Mouse (Mus musculus) midbrain, embryonic 16.5 days (tissue): ENCODE data around the gene Rbfox1. TPM values are rescaled to one million over a fixed set of nuclear protein-coding genes. Genes with fewer than 3 reads are reported as not detected.

ENCODE experiments used
- ATAC-seq: fragments of 200-750 bp; cut with Nextera tagmentation; 2 replicates; pipeline ENCODE4 v1.8.0; 2017; ENCODE audit warnings: moderate TSS enrichment
- H3K27ac ChIP-seq: fragments of 300-500 bp; sonication (generic); 2 replicates; pipeline ENCODE4 v1.5.1; 2014; ENCODE audit warnings: mild to moderate bottlenecking, low read length, mixed read lengths
- H3K27me3 ChIP-seq: fragments of 300-500 bp; sonication (generic); 2 replicates; pipeline ENCODE4 v1.6.1; 2014; ENCODE audit warnings: low read depth, low read length, mixed read lengths; ENCODE audit not compliant: control insufficient read depth, insufficient read depth
- H3K36me3 ChIP-seq: fragments of 300-500 bp; sonication (generic); 2 replicates; pipeline ENCODE4 v1.6.1; 2014; ENCODE audit warnings: mild to moderate bottlenecking, low read length, moderate library complexity, mixed read lengths; ENCODE audit not compliant: control insufficient read depth, insufficient read depth
- H3K4me1 ChIP-seq: fragments of 300-500 bp; sonication (generic); 2 replicates; pipeline ENCODE4 v1.6.1; 2014; ENCODE audit warnings: mild to moderate bottlenecking, low read length, mixed read lengths; ENCODE audit not compliant: control insufficient read depth, insufficient read depth
- H3K4me2 ChIP-seq: fragments of 300-500 bp; sonication (generic); 2 replicates; pipeline ENCODE4 v1.6.1; 2014; ENCODE audit warnings: mild to moderate bottlenecking, low read length, mixed read lengths
- H3K4me3 ChIP-seq: fragments of 300-500 bp; sonication (generic); 2 replicates; pipeline ENCODE4 v1.5.1; 2014; ENCODE audit warnings: low read depth, mild to moderate bottlenecking, low read length, moderate library complexity, mixed read lengths
- H3K9ac ChIP-seq: fragments of 300-500 bp; sonication (generic); 2 replicates; pipeline ENCODE4 v1.6.1; 2014; ENCODE audit warnings: low read depth, low read length, mixed read lengths
- H3K9me3 ChIP-seq: fragments of 300-500 bp; sonication (generic); replicated peaks from 2 replicates; pipeline ENCODE4 v1.6.1; 2014; ENCODE audit warnings: mild to moderate bottlenecking, low read length, mixed read lengths; ENCODE audit not compliant: control insufficient read depth, poor library complexity, severe bottlenecking
- WGBS: fragments of 180-500 bp; shearing (Covaris S2); extraction: QIAGEN DNeasy Blood & Tissue Kit; methylation state at CpG from one replicate; pipeline ENCODE4 v1.1.7; 2014; 5-methylcytosine and 5-hydroxymethylcytosine counted together
- polyA plus RNA-seq: library from polyadenylated mRNA; unstranded; fragments of >200 nt; fragmentation: Nextera tagmentation; extraction: Ambion mirVana; gene quantifications from 2 replicates; pipeline ENCODE4 v1.2.1, GENCODE M21; 2015

Rbfox1 gene
- 214 and 259 TPM in 2 replicates for polyA plus RNA-seq

GRCm38 (mm10) chr16:5884746-5885689 lies at the start of gene Rbfox1:
Gene Rbfox1 (plus strand): TSS chr16:5885355.
- no peaks in the 10 kb centered on the region for H3K36me3 ChIP-seq
- peak; percentile 78 for ATAC-seq
- H3K9me3 ChIP-seq, result no peaks in the 10 kb centered on the region
- H3K27ac ChIP-seq, result peak within 1 kb of the TSS; percentile 1; the same call in 1 of the 2 replicates
- peak within 1 kb of the TSS; percentile 66 for H3K9ac ChIP-seq
- under 1% methylated on average over 67 of the region's 69 CpGs for WGBS
- H3K4me3 ChIP-seq, result peak within 1 kb of the TSS; percentile 50
- H3K4me1 ChIP-seq, result peaks cover 7% of the 10 kb centered on the region; the same call in 1 of the 2 replicates
- peak within 1 kb of the TSS; percentile 66 for H3K4me2 ChIP-seq
- peaks cover 3% of the 10 kb centered on the region; the same call in 1 of the 2 replicates for H3K27me3 ChIP-seq

DNA sequence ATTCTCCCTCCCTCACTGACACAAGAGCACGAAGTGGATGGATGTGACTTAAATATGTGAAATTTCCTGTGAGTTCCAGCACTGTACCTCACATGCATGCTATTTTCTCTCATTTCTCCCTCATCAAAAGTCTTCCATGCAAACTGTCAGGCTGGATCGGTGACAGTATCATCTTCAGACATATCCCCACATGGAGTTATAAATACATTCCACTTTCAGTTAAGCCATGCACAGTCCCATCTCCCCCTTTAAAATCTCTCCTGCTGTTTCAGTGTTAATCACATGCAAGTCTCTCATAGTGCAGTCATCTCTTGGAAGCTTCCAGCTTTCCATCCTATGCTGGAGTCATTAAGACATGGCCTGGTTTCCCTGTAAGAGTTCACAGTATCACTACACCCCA lies 48.4 kb upstream of the Rbfox1 start:
- WGBS, result 88% methylated on average over 2 of the region's 2 CpGs
- Histone ChIP-seq H3K9ac (no peak overlapping the region), H3K27ac (no peak overlapping the region), H3K4me3 (no peak overlapping the region), H3K4me1 (no peaks in the 10 kb centered on the region), H3K36me3 (no peaks in the 10 kb centered on the region), H3K4me2 (no peak overlapping the region), H3K27me3 (no peaks in the 10 kb centered on the region), H3K9me3 (no peaks in the 10 kb centered on the region)
- no peak for ATAC-seq

DNA sequence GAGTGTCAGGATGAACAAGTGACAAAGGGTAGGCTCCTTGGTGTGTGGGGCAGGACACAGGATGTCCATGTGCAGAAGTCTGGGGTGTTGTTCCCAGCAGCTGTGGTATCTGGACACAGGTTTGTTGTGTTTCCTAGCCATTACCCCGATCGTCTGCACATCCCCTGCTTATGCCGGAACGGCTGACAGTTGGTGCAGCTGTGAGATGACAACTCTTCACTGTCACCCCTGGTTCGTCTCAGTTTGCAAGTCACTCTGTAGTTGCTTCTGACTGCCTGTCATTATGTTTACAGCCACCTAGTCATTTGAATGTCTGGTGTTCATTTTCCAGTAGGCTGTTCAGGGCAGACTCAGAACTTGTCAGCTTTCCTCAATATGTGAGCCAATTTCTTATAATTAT lies 44.0 kb upstream of the Rbfox1 start:
- H3K27me3 ChIP-seq, result no peaks in the 10 kb centered on the region
- ATAC-seq, result no peak
- 80% methylated on average over 5 of the region's 5 CpGs for WGBS

GRCm38 (mm10) chr16:5845645-5846044 lies 39.5 kb upstream of the Rbfox1 start:
- 0 out of 2 replicates have a peak, but pooled peaks cover 3% of the 10 kb centered on the region for H3K9me3 ChIP-seq
- no peaks in the 10 kb centered on the region for H3K27me3 ChIP-seq
- H3K36me3 ChIP-seq, result no peaks in the 10 kb centered on the region
- H3K4me1 ChIP-seq, result peaks cover 11% of the 10 kb centered on the region; the same call in 1 of the 2 replicates
- H3K27ac ChIP-seq, result no peak overlapping the region
- WGBS, result 80% methylated on average over 11 of the region's 11 CpGs
- no peak overlapping the region for H3K9ac ChIP-seq
- H3K4me3 ChIP-seq, result no peak overlapping the region
- ATAC-seq, result no peak
- H3K4me2 ChIP-seq, result no peak overlapping the region

More for the DNA sequence above, 44.0 kb upstream of the Rbfox1 start:
- no peak overlapping the region for H3K4me3 ChIP-seq
- no peaks in the 10 kb centered on the region for H3K36me3 ChIP-seq
- no peaks in the 10 kb centered on the region for H3K4me1 ChIP-seq
- H3K9ac ChIP-seq, result no peak overlapping the region
- H3K9me3 ChIP-seq, result 0 out of 2 replicates have a peak, but pooled peaks cover 3% of the 10 kb centered on the region
- H3K4me2 ChIP-seq, result no peak overlapping the region
- no peak overlapping the region for H3K27ac ChIP-seq

GRCm38 (mm10) chr16:5853055-5853454 lies 32.1 kb upstream of the Rbfox1 start:
- Histone ChIP-seq H3K27ac (no peak overlapping the region), H3K9ac (no peak overlapping the region), H3K36me3 (no peaks in the 10 kb centered on the region), H3K4me1 (peaks cover 8% of the 10 kb centered on the region; the same call in 1 of the 2 replicates), H3K9me3 (no peaks in the 10 kb centered on the region), H3K27me3 (no peaks in the 10 kb centered on the region), H3K4me2 (no peak overlapping the region), H3K4me3 (no peak overlapping the region)
- 40% methylated on average over 2 of the region's 2 CpGs for WGBS
- ATAC-seq, result no peak

- WGBS, result 94% methylated on average over 4 of the region's 4 CpGs
- Histone ChIP-seq H3K4me2 (no peak overlapping the region), H3K9ac (no peak overlapping the region), H3K36me3 (no peaks in the 10 kb centered on the region), H3K27me3 (no peaks in the 10 kb centered on the region), H3K4me3 (no peak overlapping the region), H3K4me1 (no peaks in the 10 kb centered on the region), H3K27ac (no peak overlapping the region), H3K9me3 (no peaks in the 10 kb centered on the region)
- no peak for ATAC-seq
Measured at GRCm38 (mm10) chr16:5864350-5864749, 20.8 kb upstream of the Rbfox1 start.

DNA sequence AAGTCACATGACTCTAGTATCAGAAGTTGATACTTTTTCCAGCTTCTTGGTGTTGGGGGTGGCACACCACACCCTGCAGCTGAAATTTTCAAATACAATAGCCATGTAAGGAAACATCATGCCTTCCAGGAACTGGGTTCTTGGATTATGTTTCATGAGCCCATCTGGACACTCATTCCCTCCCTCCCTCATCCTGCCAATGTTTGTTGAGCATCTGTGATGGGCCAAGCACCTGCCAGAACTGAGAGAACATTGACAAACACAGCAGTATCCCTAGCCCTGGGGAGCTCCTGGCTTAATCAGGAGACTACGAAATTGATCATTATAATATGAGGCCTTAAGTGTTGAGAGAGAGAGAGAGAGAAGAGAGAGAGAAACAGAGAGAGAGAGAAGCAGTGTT lies 18.2 kb upstream of the Rbfox1 start:
- WGBS, result 69% methylated on average over 1 of the region's 1 CpGs
- Histone ChIP-seq H3K27ac (no peak overlapping the region), H3K27me3 (no peaks in the 10 kb centered on the region)

DNA sequence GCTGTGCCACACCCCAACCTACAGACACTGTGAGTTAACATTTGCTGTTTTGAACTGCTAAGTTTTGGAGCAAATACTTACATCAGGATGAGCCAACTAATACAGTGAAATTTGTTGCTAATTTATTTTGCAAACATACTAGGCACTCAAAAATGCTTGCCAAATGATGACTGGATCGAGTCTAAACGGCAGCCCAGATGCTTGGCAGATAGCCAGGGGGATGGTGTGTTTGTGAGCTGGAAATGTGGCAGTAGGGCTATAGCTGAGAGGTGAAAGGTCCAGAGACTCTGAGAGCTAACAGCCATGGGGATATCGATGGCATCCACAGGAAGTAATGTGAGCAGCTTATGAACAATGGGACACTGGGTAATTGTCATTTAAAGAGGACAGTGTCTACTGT lies 14.8 kb upstream of the Rbfox1 start:
- H3K27me3 ChIP-seq, result no peaks in the 10 kb centered on the region
- no peak overlapping the region for H3K9ac ChIP-seq
- no peaks in the 10 kb centered on the region for H3K9me3 ChIP-seq
- H3K4me1 ChIP-seq, result no peaks in the 10 kb centered on the region
- H3K4me3 ChIP-seq, result no peak overlapping the region
- no peak overlapping the region for H3K4me2 ChIP-seq
- no peak for ATAC-seq
- H3K27ac ChIP-seq, result no peak overlapping the region
- H3K36me3 ChIP-seq, result no peaks in the 10 kb centered on the region
- WGBS, result 70% methylated on average over 3 of the region's 3 CpGs

More for the DNA sequence above, 18.2 kb upstream of the Rbfox1 start:
- Histone ChIP-seq H3K9ac (no peak overlapping the region), H3K9me3 (no peaks in the 10 kb centered on the region), H3K4me2 (no peak overlapping the region), H3K36me3 (no peaks in the 10 kb centered on the region), H3K4me1 (no peaks in the 10 kb centered on the region), H3K4me3 (no peak overlapping the region)
- ATAC-seq, result no peak

- Histone ChIP-seq H3K4me2 (no peak overlapping the region), H3K36me3 (no peaks in the 10 kb centered on the region), H3K4me1 (peaks cover 2% of the 10 kb centered on the region; the same call in 1 of the 2 replicates), H3K27ac (no peak overlapping the region), H3K27me3 (peaks cover 3% of the 10 kb centered on the region; the same call in 1 of the 2 replicates), H3K9me3 (no peaks in the 10 kb centered on the region), H3K9ac (no peak overlapping the region), H3K4me3 (no peak overlapping the region)
- no peak for ATAC-seq
- WGBS, result under 1% methylated on average over 4 of the region's 4 CpGs
Measured at GRCm38 (mm10) chr16:5881820-5882219, 3.3 kb upstream of the Rbfox1 start.
